In genomic region chr10:19188082-19188742, GRCm38 (mm10) we compare ENCODE assay signal across 8 mouse cellular contexts.
A peak's percentile ranks its signal among the peaks of the same experiment; 100 is the strongest.
DNase-seq lines count a peak whose midpoint lies in the region; ATAC-seq and TF ChIP-seq lines count a peak whose summit lies in the region.

No protein-coding gene starts in this region.

- intact Hi-C loops in left cerebral cortex, postnatal 10 days (cut with DNase I): loop anchor here (5.0 kb wide), 1 partner anchor 171 kb away; the partner anchor contains the start of gene Tnfaip3

- no peaks in the 10 kb centered on the region for H3K9me3 ChIP-seq in lung, postnatal 0 days (ENCODE audit: low read length)
- H3K9me3 ChIP-seq in intestine, embryonic 16.5 days (ENCODE audit: control insufficient read depth, low read length): no peaks in the 10 kb centered on the region
- no peaks in the 10 kb centered on the region for H3K9me3 ChIP-seq in neural tube, embryonic 15.5 days (replicated peaks)

- ATAC-seq in lung, postnatal 0 days: no peak
- peak; percentile 72 for ATAC-seq in intestine, embryonic 16.5 days
- peak; percentile 76 for ATAC-seq in neural tube, embryonic 15.5 days (ENCODE audit: low FRiP score)

- no peaks in the 10 kb centered on the region for H3K36me3 ChIP-seq in lung, postnatal 0 days (ENCODE audit: insufficient read depth, low read length)
- H3K36me3 ChIP-seq in intestine, embryonic 16.5 days (ENCODE audit: control insufficient read depth, insufficient read depth, low read length): no peaks in the 10 kb centered on the region
- no peaks in the 10 kb centered on the region for H3K36me3 ChIP-seq in neural tube, embryonic 15.5 days

- H3K4me3 ChIP-seq in lung, postnatal 0 days (ENCODE audit: low read depth, low read length): no peak overlapping the region
- H3K4me3 ChIP-seq in intestine, embryonic 16.5 days (ENCODE audit: low read length): peak overlapping the region; percentile 45
- peak overlapping the region; percentile 29 for H3K4me3 ChIP-seq in neural tube, embryonic 15.5 days (replicated peaks)

- DNase-seq in lung, postnatal 0 days (ENCODE audit: low spot score): peak; percentile 19
- DNase-seq in lung, postnatal 4 days: no peak
- peak; percentile 19 for DNase-seq in embryo, embryonic 9.5 days (ENCODE audit: extremely low spot score)
- DNase-seq in left cerebral cortex, postnatal 10 days (ENCODE audit: extremely low spot score in 1 of 2, low spot score in 2 of 2): no peak
- DNase-seq in adrenal gland, postnatal 4 days (ENCODE audit: low spot score in 2 of 2): no peak
- no peak for DNase-seq in urinary bladder, postnatal 25 days (ENCODE audit: low spot score)

- H3K27ac ChIP-seq in lung, postnatal 0 days (ENCODE audit: low read length): no peak overlapping the region
- H3K27ac ChIP-seq in intestine, embryonic 16.5 days (ENCODE audit: low read length): peak overlapping the region; percentile 94
- 0 out of 2 replicates have a peak overlapping the region, but pooled peaks have one; percentile 35 for H3K27ac ChIP-seq in neural tube, embryonic 15.5 days (replicated peaks)

- H3K4me1 ChIP-seq in lung, postnatal 0 days (ENCODE audit: insufficient read depth, low read depth, low read length): no peaks in the 10 kb centered on the region
- peaks cover 15% of the 10 kb centered on the region for H3K4me1 ChIP-seq in intestine, embryonic 16.5 days (ENCODE audit: control insufficient read depth, insufficient read depth, low read length)
- H3K4me1 ChIP-seq in neural tube, embryonic 15.5 days: peaks cover 6% of the 10 kb centered on the region; the same call in 1 of the 2 replicates

- H3K4me2 ChIP-seq in lung, postnatal 0 days (replicated peaks; ENCODE audit: low read depth, low read length): peak overlapping the region; percentile 44
- peak overlapping the region; percentile 58 for H3K4me2 ChIP-seq in intestine, embryonic 16.5 days (ENCODE audit: low read depth, low read length)
- H3K4me2 ChIP-seq in neural tube, embryonic 15.5 days: peak overlapping the region; percentile 57

- 11% methylated on average over 13 of the region's 13 CpGs for WGBS in lung, postnatal 0 days
- WGBS in intestine, embryonic 16.5 days: 10% methylated on average over 13 of the region's 13 CpGs
- WGBS in neural tube, embryonic 15.5 days: 15% methylated on average over 13 of the region's 13 CpGs

- peak; percentile 23; the same call in 1 of the 2 replicates for TF ChIP-seq CTCF in lung, postnatal 0 days (IDR thresholded peaks at IDR 0.05)

- no peak overlapping the region for H3K9ac ChIP-seq in lung, postnatal 0 days (replicated peaks; ENCODE audit: low read depth)
- H3K9ac ChIP-seq in intestine, embryonic 16.5 days (ENCODE audit: low read depth, low read length): peak overlapping the region; percentile 74
- H3K9ac ChIP-seq in neural tube, embryonic 15.5 days (replicated peaks): peak overlapping the region; percentile 34

- no peak for TF ChIP-seq EP300 in lung, postnatal 0 days (IDR thresholded peaks at IDR 0.05)

- H3K27me3 ChIP-seq in lung, postnatal 0 days (replicated peaks; ENCODE audit: insufficient read depth, low read length): no peaks in the 10 kb centered on the region
- H3K27me3 ChIP-seq in intestine, embryonic 16.5 days (replicated peaks; ENCODE audit: control insufficient read depth, insufficient read depth, low read length): no peaks in the 10 kb centered on the region; the same call in 1 of the 2 replicates
- 0 out of 2 replicates have a peak, but pooled peaks cover 3% of the 10 kb centered on the region for H3K27me3 ChIP-seq in neural tube, embryonic 15.5 days (replicated peaks)

Comparison
In these comparisons a context has a peak if more than half of its experiments do, and no peak if none do; other contexts are left out.
1. DNase-seq: peak in lung, postnatal 0 days (single experiment) and embryo, embryonic 9.5 days (single experiment); none in lung, postnatal 4 days (0 of 2), left cerebral cortex, postnatal 10 days (0 of 2), adrenal gland, postnatal 4 days (0 of 2) and urinary bladder, postnatal 25 days (single experiment).
2. Peak in every context shown above with its lines, with median percentiles within 50 percentile points of each other: H3K4me2 ChIP-seq.